Mouse (Mus musculus): Measurements from ENCODE around the gene Srrm3. TPM values are rescaled to one million over a fixed set of nuclear protein-coding genes. Genes with fewer than 3 reads are reported as not detected.

Srrm3 gene
- not detected in 2 replicates for polyA plus RNA-seq (2016; fragmentation: Nextera tagmentation; extraction: Ambion mirVana)

- WGBS (ENCODE audit: insufficient replicate concordance): 3% methylated on average over 29 of the region's 29 CpGs
- Histone ChIP-seq H3K27ac (no peak within 1 kb of the TSS), H3K4me3 (no peak within 1 kb of the TSS), H3K4me2 (no peak within 1 kb of the TSS), H3K36me3 (no peaks in the 10 kb centered on the region), H3K9ac (no peak within 1 kb of the TSS), H3K9me3 (replicated peaks) (no peaks in the 10 kb centered on the region), H3K27me3 (replicated peaks) (peaks cover 23% of the 10 kb centered on the region), H3K4me1 (peaks cover 3% of the 10 kb centered on the region; the same call in 1 of the 2 replicates)
- ATAC-seq: peak; percentile 64; the same call in 1 of the 2 replicates
Measured at GRCm38 (mm10) chr5:135806555-135807262, at the start of gene Srrm3. Gene Srrm3, plus strand, starts transcription at chr5:135806890.

- Histone ChIP-seq H3K27me3 (replicated peaks) (0 out of 2 replicates have a peak, but pooled peaks cover 13% of the 10 kb centered on the region), H3K4me1 (no peaks in the 10 kb centered on the region), H3K4me3 (no peak overlapping the region), H3K9ac (no peak overlapping the region), H3K4me2 (no peak overlapping the region), H3K36me3 (no peaks in the 10 kb centered on the region), H3K27ac (no peak overlapping the region), H3K9me3 (replicated peaks) (no peaks in the 10 kb centered on the region)
- 78% methylated on average over 3 of the region's 3 CpGs for WGBS (ENCODE audit: insufficient replicate concordance)
- no peak for ATAC-seq
Measured at GRCm38 (mm10) chr5:135761881-135762280, 44.8 kb upstream of the Srrm3 start.

DNA sequence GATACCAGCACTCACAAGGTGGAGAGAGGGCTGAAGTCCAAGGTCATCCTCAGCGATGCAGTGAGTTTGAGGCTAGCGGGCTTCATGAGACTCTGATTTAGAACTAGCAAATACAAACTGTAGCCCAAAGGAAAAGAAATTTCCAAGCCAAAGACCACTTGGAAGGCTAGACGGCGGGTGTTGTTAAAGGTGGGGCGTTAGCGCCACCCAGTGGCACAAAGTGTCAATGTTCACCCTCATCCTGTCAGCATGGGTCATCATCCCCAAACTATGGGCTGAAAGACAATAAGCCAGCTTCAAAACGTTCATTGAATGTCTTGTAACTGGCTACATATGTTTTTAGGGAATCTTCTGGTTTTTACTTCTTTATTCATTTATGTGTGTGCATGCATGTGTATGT, 43.2 kb upstream of the Srrm3 start:
- WGBS (ENCODE audit: insufficient replicate concordance): 6% methylated on average over 7 of the region's 7 CpGs
- H3K4me3 ChIP-seq: no peak overlapping the region

DNA sequence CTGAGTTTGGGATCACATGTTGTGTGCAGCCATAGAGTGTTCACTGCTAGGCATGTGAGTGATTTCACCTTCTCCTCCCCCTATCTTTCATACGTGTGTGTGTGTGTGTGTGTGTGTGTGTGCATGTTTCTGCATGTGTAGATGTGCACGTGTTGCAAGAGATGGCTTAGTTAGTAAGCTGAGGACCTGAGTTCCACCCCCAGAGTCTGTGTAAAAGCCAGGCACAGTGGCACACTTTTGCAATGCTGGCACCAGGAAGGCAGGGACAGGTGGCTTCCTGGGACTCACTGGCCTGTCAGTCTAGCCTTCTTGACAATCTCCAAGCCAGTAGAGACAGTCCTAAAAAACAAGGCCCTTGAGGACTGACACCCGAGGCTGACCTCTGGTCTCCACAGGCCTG, 41.7 kb upstream of the Srrm3 start:
- Histone ChIP-seq H3K4me1 (no peaks in the 10 kb centered on the region), H3K4me2 (no peak overlapping the region), H3K9me3 (replicated peaks) (no peaks in the 10 kb centered on the region), H3K27ac (no peak overlapping the region), H3K4me3 (no peak overlapping the region), H3K9ac (no peak overlapping the region), H3K36me3 (no peaks in the 10 kb centered on the region), H3K27me3 (replicated peaks) (0 out of 2 replicates have a peak, but pooled peaks cover 13% of the 10 kb centered on the region)
- no peak for ATAC-seq
- 46% methylated on average over 3 of the region's 3 CpGs for WGBS (ENCODE audit: insufficient replicate concordance)

More for the DNA sequence above, 43.2 kb upstream of the Srrm3 start:
- no peaks in the 10 kb centered on the region for H3K9me3 ChIP-seq (replicated peaks)
- ATAC-seq: no peak
- no peak overlapping the region for H3K4me2 ChIP-seq
- no peak overlapping the region for H3K9ac ChIP-seq
- 0 out of 2 replicates have a peak, but pooled peaks cover 13% of the 10 kb centered on the region for H3K27me3 ChIP-seq (replicated peaks)
- no peak overlapping the region for H3K27ac ChIP-seq
- H3K4me1 ChIP-seq: no peaks in the 10 kb centered on the region
- H3K36me3 ChIP-seq: no peaks in the 10 kb centered on the region

DNA sequence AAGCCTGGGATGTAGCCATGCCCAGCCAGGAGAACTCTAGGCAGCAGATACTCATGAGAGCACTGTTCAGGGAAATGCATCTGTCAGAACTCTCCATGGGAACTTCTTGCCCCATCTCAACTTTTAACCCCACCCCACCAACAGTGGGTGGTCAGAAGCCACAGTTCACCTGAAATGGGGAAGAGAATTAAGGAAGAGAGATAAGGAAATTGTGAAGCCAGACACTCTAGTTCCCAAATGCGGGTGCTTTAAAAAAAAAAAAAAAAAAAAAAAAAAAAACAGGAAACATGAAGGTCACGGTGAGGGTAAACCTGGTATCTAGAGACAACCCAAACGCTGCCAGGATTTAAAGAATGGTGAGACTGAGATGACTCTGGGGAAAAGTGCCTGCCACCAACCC, 34.2 kb upstream of the Srrm3 start:
- Histone ChIP-seq H3K4me3 (no peak overlapping the region), H3K9ac (no peak overlapping the region), H3K4me1 (peaks cover 3% of the 10 kb centered on the region), H3K27me3 (replicated peaks) (0 out of 2 replicates have a peak, but pooled peaks cover 8% of the 10 kb centered on the region), H3K9me3 (replicated peaks) (no peaks in the 10 kb centered on the region), H3K36me3 (no peaks in the 10 kb centered on the region), H3K27ac (no peak overlapping the region), H3K4me2 (no peak overlapping the region)
- 13% methylated on average over 3 of the region's 3 CpGs for WGBS (ENCODE audit: insufficient replicate concordance)
- ATAC-seq: no peak

GRCm38 (mm10) chr5:135776546-135776945, 30.1 kb upstream of the Srrm3 start:
- H3K27ac ChIP-seq: no peak overlapping the region
- H3K4me1 ChIP-seq: peaks cover 32% of the 10 kb centered on the region
- ATAC-seq: no peak
- H3K9me3 ChIP-seq (replicated peaks): no peaks in the 10 kb centered on the region
- peaks cover 17% of the 10 kb centered on the region for H3K36me3 ChIP-seq
- no peak overlapping the region for H3K4me3 ChIP-seq
- H3K9ac ChIP-seq: no peak overlapping the region
- 80% methylated on average over 4 of the region's 4 CpGs for WGBS (ENCODE audit: insufficient replicate concordance)
- no peak overlapping the region for H3K4me2 ChIP-seq
- H3K27me3 ChIP-seq (replicated peaks): 0 out of 2 replicates have a peak, but pooled peaks cover 8% of the 10 kb centered on the region

- Histone ChIP-seq H3K9ac (peak within 1 kb of the TSS; percentile 92), H3K4me2 (peak within 1 kb of the TSS; percentile 85), H3K9me3 (replicated peaks) (no peaks in the 10 kb centered on the region), H3K36me3 (peaks cover 31% of the 10 kb centered on the region), H3K4me1 (peaks cover 43% of the 10 kb centered on the region), H3K27ac (peak within 1 kb of the TSS; percentile 92), H3K4me3 (peak within 1 kb of the TSS; percentile 82), H3K27me3 (replicated peaks) (0 out of 2 replicates have a peak, but pooled peaks cover 5% of the 10 kb centered on the region)
- WGBS (ENCODE audit: insufficient replicate concordance): under 1% methylated on average over 45 of the region's 45 CpGs
- ATAC-seq: peak; percentile 92
Measured at GRCm38 (mm10) chr5:135777796-135778470, 28.8 kb upstream of the Srrm3 start, which contains the start of gene Styxl1. Gene Styxl1, minus strand, starts transcription at chr5:135778385.

DNA sequence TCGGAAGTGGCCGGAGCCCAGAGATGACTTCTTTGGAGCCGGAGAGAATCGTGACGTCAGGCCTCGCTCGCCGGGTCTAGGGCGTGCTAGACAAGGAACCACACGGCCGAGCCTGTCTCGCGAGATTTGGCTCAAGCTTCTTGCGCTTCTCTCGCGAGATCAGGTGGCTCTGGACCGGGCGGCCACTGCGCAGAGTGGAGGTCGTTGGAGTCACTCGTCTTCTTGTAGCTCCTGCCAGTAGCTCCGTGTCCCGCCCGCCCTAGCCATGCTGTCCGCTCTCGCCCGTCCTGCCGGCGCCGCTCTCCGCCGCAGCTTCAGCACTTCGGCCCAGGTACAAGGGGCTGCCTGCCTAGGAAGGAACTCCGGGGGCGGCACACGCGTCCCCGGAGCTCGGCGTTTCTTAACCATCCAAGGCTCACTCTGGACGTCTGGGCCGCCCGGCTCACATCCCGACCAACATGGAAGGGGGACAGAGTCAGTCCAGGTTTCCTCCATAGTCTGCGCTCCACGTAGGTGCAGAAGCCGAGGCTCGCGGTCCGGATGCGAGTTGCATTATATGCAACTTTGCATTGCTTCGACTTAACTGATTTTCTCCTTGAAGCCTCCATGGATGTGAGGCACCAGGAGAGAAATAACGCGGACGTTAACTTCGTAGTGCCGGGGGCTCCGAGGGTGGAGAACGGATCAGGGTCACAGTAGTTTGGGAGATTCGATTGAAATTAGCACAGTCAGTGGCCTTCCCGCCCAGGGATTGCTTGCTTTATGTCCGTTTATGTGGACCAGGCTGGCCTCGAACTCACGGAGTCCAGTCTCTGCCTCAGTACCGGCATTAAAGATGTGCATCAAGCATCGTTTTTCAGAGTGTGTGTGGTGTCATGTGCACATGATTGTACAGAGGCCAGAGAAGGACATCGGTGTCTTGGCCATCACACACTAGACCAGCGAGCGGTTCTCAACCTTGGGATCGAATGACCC, 27.9 kb upstream of the Srrm3 start, which contains the start of gene Mdh2:
Gene Mdh2, plus strand, starts transcription at position 10 of the 975 bp plus-strand sequence.
- peak; percentile 94 for ATAC-seq
- H3K4me1 ChIP-seq: peaks cover 47% of the 10 kb centered on the region
- peaks cover 39% of the 10 kb centered on the region for H3K36me3 ChIP-seq
- H3K27ac ChIP-seq: peak within 1 kb of the TSS; percentile 92
- H3K9me3 ChIP-seq (replicated peaks): no peaks in the 10 kb centered on the region
- under 1% methylated on average over 69 of the region's 70 CpGs for WGBS (ENCODE audit: insufficient replicate concordance)
- peak within 1 kb of the TSS; percentile 85 for H3K4me2 ChIP-seq
- H3K27me3 ChIP-seq (replicated peaks): 0 out of 2 replicates have a peak, but pooled peaks cover 5% of the 10 kb centered on the region
- H3K4me3 ChIP-seq: peak within 1 kb of the TSS; percentile 82
- peak within 1 kb of the TSS; percentile 92 for H3K9ac ChIP-seq

DNA sequence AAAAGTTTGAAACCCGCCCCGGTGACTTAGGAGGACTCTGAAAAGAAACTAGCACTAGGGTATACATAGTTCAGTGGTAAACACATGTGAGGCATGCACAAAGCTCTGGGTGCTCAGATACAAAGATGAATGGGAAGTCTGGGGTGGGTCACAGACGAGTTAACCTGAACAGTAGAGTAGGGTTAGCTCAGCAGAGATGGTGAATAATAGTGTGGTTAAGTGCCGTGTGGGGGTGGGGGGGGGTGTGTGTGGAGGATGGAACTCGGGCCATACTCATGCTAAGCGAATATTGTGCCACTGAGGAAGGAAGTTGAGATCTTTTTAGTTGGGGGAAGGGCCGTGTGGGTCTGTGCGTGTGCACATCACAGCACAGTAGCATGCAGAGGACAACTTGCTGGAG, 26.4 kb upstream of the Srrm3 start:
- 0 out of 2 replicates have a peak, but pooled peaks cover 4% of the 10 kb centered on the region for H3K27me3 ChIP-seq (replicated peaks)
- ATAC-seq: no peak
- no peak overlapping the region for H3K27ac ChIP-seq
- H3K9me3 ChIP-seq (replicated peaks): no peaks in the 10 kb centered on the region
- peak overlapping the region; percentile 92; the same call in 1 of the 2 replicates for H3K9ac ChIP-seq
- peaks cover 47% of the 10 kb centered on the region for H3K4me1 ChIP-seq
- H3K4me2 ChIP-seq: peak overlapping the region; percentile 85
- peaks cover 55% of the 10 kb centered on the region for H3K36me3 ChIP-seq
- 51% methylated on average over 8 of the region's 8 CpGs for WGBS (ENCODE audit: insufficient replicate concordance)
- H3K4me3 ChIP-seq: peak overlapping the region; percentile 82

DNA sequence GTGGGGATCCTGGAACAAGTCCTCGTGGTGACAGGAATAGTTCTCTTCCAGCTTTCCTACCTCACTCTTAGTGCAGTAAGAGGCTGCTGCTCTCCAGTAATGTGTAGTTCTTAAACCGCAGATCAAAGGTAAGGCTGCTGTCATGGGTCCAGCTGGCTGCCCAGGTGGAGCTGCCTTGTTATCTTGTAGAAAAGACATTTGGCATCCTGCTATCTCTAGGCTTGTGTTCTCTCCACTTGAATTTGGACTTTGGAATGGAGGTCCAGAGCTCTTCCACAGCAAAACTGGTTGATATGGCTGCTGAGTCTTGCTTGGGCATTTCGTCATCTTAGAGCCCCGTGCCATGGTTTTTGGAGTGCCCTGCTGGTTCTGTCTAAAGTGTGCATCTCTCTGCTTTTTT, 23.8 kb upstream of the Srrm3 start:
- H3K27ac ChIP-seq: no peak overlapping the region
- WGBS (ENCODE audit: insufficient replicate concordance): 83% methylated on average over 4 of the region's 4 CpGs

More for the DNA sequence above, 23.8 kb upstream of the Srrm3 start:
- no peaks in the 10 kb centered on the region for H3K9me3 ChIP-seq (replicated peaks)
- no peak overlapping the region for H3K4me2 ChIP-seq
- no peak for ATAC-seq
- no peak overlapping the region for H3K4me3 ChIP-seq
- no peak overlapping the region for H3K9ac ChIP-seq
- peaks cover 80% of the 10 kb centered on the region for H3K36me3 ChIP-seq
- H3K27me3 ChIP-seq (replicated peaks): no peaks in the 10 kb centered on the region
- H3K4me1 ChIP-seq: peaks cover 40% of the 10 kb centered on the region
